Mouse (Mus musculus) stomach, postnatal 0 days (tissue): Measurements from ENCODE around the gene Smc4. TPM values are rescaled to one million over a fixed set of nuclear protein-coding genes. Genes with fewer than 3 reads are reported as not detected.

ENCODE experiments used
- ATAC-seq: fragments of 200-750 bp; cut with Nextera tagmentation; 2 replicates; pipeline ENCODE4 v1.8.0; 2017; ENCODE audit not compliant: low FRiP score, low TSS enrichment
- DNase-seq: peaks from one replicate; pipeline ENCODE4 v3.0.0-alpha.2; 2016; ENCODE audit warnings: low spot score
- H3K27ac ChIP-seq: fragments of 300-500 bp; sonication (generic); replicated peaks from 2 replicates; pipeline ENCODE4 v1.5.1; 2014; ENCODE audit warnings: mild to moderate bottlenecking, control low read depth
- H3K27me3 ChIP-seq: fragments of 300-500 bp; sonication (generic); 2 replicates; pipeline ENCODE4 v1.6.1; 2014; ENCODE audit warnings: low read length; ENCODE audit not compliant: control insufficient read depth, insufficient read depth
- H3K36me3 ChIP-seq: fragments of 300-500 bp; sonication (generic); 2 replicates; pipeline ENCODE4 v1.6.1; 2014; ENCODE audit warnings: low read length, mixed read lengths; ENCODE audit not compliant: control insufficient read depth, insufficient read depth
- H3K4me1 ChIP-seq: fragments of 300-500 bp; sonication (generic); replicated peaks from 2 replicates; pipeline ENCODE4 v1.6.1; 2014; ENCODE audit warnings: antibody characterized with exemption; ENCODE audit not compliant: control insufficient read depth, insufficient read depth
- H3K4me2 ChIP-seq: fragments of 300-500 bp; sonication (generic); replicated peaks from 2 replicates; pipeline ENCODE4 v1.6.1; 2014; ENCODE audit warnings: low read depth, mild to moderate bottlenecking, control low read depth, moderate library complexity
- H3K4me3 ChIP-seq: fragments of 300-500 bp; sonication (generic); 2 replicates; pipeline ENCODE4 v1.5.1; 2014; ENCODE audit warnings: low read depth, low read length, control low read depth
- H3K9ac ChIP-seq: fragments of 300-500 bp; sonication (generic); 2 replicates; pipeline ENCODE4 v1.6.1; 2014; ENCODE audit warnings: mild to moderate bottlenecking, low read length, control low read depth, mixed read lengths
- H3K9me3 ChIP-seq: fragments of 300-500 bp; sonication (generic); 2 replicates; pipeline ENCODE4 v1.6.1; 2016; ENCODE audit warnings: low read length; ENCODE audit not compliant: control insufficient read depth
- CTCF ChIP-seq: IDR thresholded peaks from 2 replicates; pipeline ENCODE4 v1.5.1; 2016; ENCODE audit warnings: antibody characterized with exemption, low read depth, mild to moderate bottlenecking, moderate library complexity
- EP300 ChIP-seq: optimal IDR thresholded peaks from 2 replicates; pipeline ENCODE3; 2016; ENCODE audit warnings: antibody characterized with exemption
- WGBS: fragments of 180-500 bp; shearing (Covaris S2); extraction: QIAGEN DNeasy Blood & Tissue Kit; methylation state at CpG from one replicate; pipeline ENCODE4 v1.1.7; 2014; 5-methylcytosine and 5-hydroxymethylcytosine counted together
- polyA plus RNA-seq: library from polyadenylated mRNA; unstranded; fragments of >200 nt; fragmentation: Nextera tagmentation; extraction: Ambion mirVana; gene quantifications from 2 replicates; pipeline ENCODE4 v1.2.1, GENCODE M21; 2015

The Smc4 gene
- polyA plus RNA-seq, 1 experiment from 2014 or later, result 56.4 TPM

DNA sequence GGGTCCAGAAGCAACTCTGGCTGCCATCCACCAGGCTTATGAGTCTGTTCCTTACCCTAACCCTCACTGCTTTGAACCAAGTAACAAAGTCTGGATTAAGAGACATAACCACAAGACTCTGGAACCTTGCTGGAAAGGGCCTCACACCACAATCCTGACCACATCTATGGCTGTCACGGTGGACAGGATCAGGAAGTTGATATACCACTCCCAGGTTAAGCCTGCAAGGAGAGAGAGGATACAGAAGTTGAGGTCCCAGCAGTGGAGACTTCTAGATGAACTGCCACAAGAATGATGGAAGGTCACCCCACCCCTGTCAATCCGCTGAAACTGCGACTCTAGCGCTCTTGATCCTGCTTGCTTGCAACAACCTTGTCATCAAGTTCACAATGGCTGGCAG, 26.8 kb upstream of the Smc4 start:
- H3K9ac ChIP-seq, result no peak overlapping the region
- H3K4me1 ChIP-seq, result no peaks in the 10 kb centered on the region
- H3K27ac ChIP-seq, result no peak overlapping the region
- H3K4me2 ChIP-seq, result no peak overlapping the region
- H3K9me3 ChIP-seq, result no peaks in the 10 kb centered on the region
- no peak for ATAC-seq
- no peaks in the 10 kb centered on the region for H3K27me3 ChIP-seq
- no peak for DNase-seq
- WGBS, result 85% methylated on average over 4 of the region's 4 CpGs
- TF ChIP-seq EP300, result no peak
- no peak for TF ChIP-seq CTCF
- no peak overlapping the region for H3K4me3 ChIP-seq
- no peaks in the 10 kb centered on the region for H3K36me3 ChIP-seq

DNA sequence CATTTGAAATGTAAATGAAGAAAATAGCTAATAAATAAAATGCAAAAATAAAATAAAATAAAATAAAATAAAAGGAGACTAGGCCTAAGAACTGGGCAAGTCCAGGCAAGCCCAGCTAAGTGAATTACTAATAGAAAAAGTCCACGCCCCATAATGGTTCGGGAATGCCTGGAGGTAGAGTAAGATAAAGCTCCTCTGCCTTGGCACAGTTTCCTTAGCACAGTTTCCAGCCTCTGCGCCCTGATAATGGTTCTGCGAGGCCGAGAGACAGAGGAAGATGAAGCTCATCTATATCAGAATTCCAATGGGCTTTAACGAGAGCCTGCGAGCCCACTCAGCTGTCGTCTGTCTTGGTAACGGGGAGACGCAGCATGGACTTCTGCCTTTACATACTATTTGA, 25.4 kb upstream of the Smc4 start:
- no peak for ATAC-seq

DNA sequence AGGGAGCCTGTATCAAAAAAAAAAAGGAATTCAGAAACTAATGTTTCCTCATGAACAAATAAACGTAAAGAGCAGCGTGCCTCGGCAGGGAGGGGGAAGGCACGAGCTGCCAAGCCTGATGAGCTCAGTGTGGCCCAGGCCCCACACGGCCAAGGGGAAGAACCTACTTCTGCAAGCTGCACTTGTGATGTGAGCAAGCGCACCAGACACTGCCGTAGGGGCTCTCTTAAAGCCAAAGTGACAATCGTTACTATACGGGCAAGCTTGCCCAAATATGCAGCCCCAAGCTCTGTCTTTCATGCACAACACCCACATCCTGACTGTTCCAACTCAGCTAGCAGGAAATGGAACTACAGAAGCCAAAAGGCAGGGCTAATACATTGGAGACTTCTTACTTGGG, 23.6 kb upstream of the Smc4 start:
- H3K36me3 ChIP-seq, result no peaks in the 10 kb centered on the region
- WGBS, result 62% methylated on average over 9 of the region's 9 CpGs
- H3K4me2 ChIP-seq, result no peak overlapping the region
- no peak overlapping the region for H3K4me3 ChIP-seq
- H3K9ac ChIP-seq, result no peak overlapping the region
- DNase-seq, result no peak
- no peaks in the 10 kb centered on the region for H3K4me1 ChIP-seq
- no peaks in the 10 kb centered on the region for H3K27me3 ChIP-seq
- no peaks in the 10 kb centered on the region for H3K9me3 ChIP-seq
- no peak for TF ChIP-seq CTCF
- TF ChIP-seq EP300, result no peak
- ATAC-seq, result no peak
- H3K27ac ChIP-seq, result no peak overlapping the region

More for the DNA sequence above, 25.4 kb upstream of the Smc4 start:
- no peak for TF ChIP-seq CTCF
- no peaks in the 10 kb centered on the region for H3K4me1 ChIP-seq
- H3K27ac ChIP-seq, result no peak overlapping the region
- no peak overlapping the region for H3K4me2 ChIP-seq
- H3K27me3 ChIP-seq, result no peaks in the 10 kb centered on the region
- no peak for DNase-seq
- no peak overlapping the region for H3K4me3 ChIP-seq
- H3K9me3 ChIP-seq, result no peaks in the 10 kb centered on the region
- 76% methylated on average over 10 of the region's 10 CpGs for WGBS
- H3K9ac ChIP-seq, result no peak overlapping the region
- H3K36me3 ChIP-seq, result no peaks in the 10 kb centered on the region

DNA sequence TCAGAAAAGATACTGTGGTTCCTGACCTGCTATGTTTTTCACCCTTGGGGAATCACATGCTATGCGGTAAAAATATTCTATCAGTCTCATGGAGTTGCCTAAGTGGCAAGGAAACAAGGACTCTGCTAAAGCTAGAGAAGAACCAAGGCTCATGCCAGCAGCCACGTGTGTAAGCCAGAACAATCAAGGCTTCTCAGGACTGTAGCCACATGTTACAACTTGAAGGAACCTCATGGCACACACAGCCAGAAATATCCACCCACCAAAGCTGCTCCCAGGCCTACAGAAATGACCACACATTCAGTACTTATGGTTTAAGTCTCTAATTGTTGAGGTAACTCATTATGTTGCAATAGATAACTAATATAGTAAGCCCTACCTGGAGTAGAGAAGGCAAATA, 18.0 kb upstream of the Smc4 start:
- TF ChIP-seq EP300 (no peak), CTCF (no peak)
- Histone ChIP-seq H3K4me3 (no peak overlapping the region), H3K4me2 (no peak overlapping the region), H3K27ac (no peak overlapping the region), H3K9me3 (no peaks in the 10 kb centered on the region), H3K36me3 (peaks cover 5% of the 10 kb centered on the region; the same call in 1 of the 2 replicates), H3K27me3 (no peaks in the 10 kb centered on the region), H3K4me1 (no peaks in the 10 kb centered on the region), H3K9ac (no peak overlapping the region)
- no peak for DNase-seq
- 88% methylated on average over 2 of the region's 2 CpGs for WGBS
- no peak for ATAC-seq

DNA sequence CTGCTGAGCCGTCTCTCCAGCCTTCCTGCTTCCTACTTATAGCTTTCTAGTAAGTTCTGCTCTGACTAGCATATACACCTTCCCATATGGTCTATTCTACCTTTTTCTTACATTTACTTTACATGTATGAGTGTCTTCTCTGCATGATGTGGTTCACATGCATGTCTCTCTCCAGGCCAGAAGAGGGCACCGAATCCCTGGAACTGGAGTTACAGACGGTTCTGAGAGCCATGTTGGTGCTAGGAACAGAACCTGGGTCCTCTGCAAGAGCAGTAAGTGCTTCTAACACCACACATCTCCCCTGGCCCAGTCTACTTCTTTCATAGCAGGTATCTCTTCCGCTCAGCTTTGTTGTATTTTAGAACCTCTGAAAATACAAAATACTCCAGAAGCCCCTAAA, 1.8 kb upstream of the Smc4 start:
- 80% methylated on average over 4 of the region's 4 CpGs for WGBS
- TF ChIP-seq CTCF (peak; percentile 49), EP300 (no peak)
- H3K9me3 ChIP-seq, result no peaks in the 10 kb centered on the region

DNA sequence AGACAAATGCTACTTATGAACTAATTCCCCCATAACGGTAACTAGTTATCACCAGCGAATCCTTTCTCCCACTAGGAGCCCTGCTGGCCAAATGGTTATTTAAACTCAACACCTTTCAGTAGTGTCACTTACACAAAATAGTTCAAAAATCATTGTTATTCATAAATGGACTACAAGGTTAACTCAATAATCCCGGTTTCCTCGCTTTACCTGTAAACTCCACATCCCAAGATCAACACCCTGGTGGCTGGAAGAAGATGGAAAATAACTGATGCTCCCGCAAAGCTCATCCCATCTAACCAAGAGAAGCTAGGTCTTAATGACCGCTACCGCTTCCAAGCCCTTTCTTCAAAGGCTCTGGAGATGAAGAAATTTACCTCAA, 492 bp upstream of the Smc4 start:
- DNase-seq (no peak), ATAC-seq (no peak)
- Histone ChIP-seq H3K36me3 (no peaks in the 10 kb centered on the region), H3K4me1 (no peaks in the 10 kb centered on the region), H3K9ac (peak overlapping the region; percentile 60), H3K4me2 (peak overlapping the region; percentile 56), H3K27me3 (no peaks in the 10 kb centered on the region), H3K9me3 (no peaks in the 10 kb centered on the region), H3K4me3 (peak overlapping the region; percentile 99), H3K27ac (peak overlapping the region; percentile 94; the same call in 1 of the 2 replicates)
- TF ChIP-seq EP300 (no peak), CTCF (peak; percentile 37)
- WGBS, result 1% methylated on average over 7 of the region's 7 CpGs

More for the DNA sequence above, 1.8 kb upstream of the Smc4 start:
- Histone ChIP-seq H3K27me3 (no peaks in the 10 kb centered on the region), H3K4me3 (no peak overlapping the region), H3K4me1 (no peaks in the 10 kb centered on the region), H3K4me2 (no peak overlapping the region), H3K36me3 (no peaks in the 10 kb centered on the region), H3K9ac (no peak overlapping the region), H3K27ac (no peak overlapping the region)
- ATAC-seq (no peak), DNase-seq (no peak)
